Mouse (Mus musculus) forebrain, embryonic 14.5 days (tissue): ENCODE measurements around the gene A630073D07Rik. TPM values are rescaled to one million over a fixed set of nuclear protein-coding genes. Genes with fewer than 3 reads are reported as not detected.
A peak's percentile ranks its signal among the peaks of the same experiment; 100 is the strongest.
"Not testable (repeated sequence)": the region's sequence is repeated elsewhere in the genome, so short reads cannot be mapped to it uniquely, and the experiment has no call there.

Experiments
- ATAC-seq: fragments of 200-750 bp; cut with Nextera tagmentation; 2 replicates; pipeline ENCODE4 v1.8.0; 2017; ENCODE audit warnings: mild to moderate bottlenecking, moderate library complexity
- DNase-seq: peaks from one replicate; pipeline ENCODE4 v3.0.0-alpha.2; 2015; ENCODE audit warnings: low spot score
- H3K27ac ChIP-seq: fragments of 300-500 bp; sonication (generic); 2 replicates; pipeline ENCODE4 v1.5.1; 2014; ENCODE audit warnings: low read depth, mild to moderate bottlenecking, control low read depth, low read length, moderate library complexity
- H3K27me3 ChIP-seq: fragments of 300-500 bp; sonication (generic); replicated peaks from 2 replicates; pipeline ENCODE4 v1.6.1; 2014; ENCODE audit warnings: low read length, control low read depth, mixed read lengths; ENCODE audit not compliant: control insufficient read depth, insufficient read depth
- H3K36me3 ChIP-seq: fragments of 300-500 bp; sonication (generic); 2 replicates; pipeline ENCODE4 v1.6.1; 2014; ENCODE audit warnings: low read length, control low read depth; ENCODE audit not compliant: control insufficient read depth, insufficient read depth
- H3K4me1 ChIP-seq: fragments of 300-500 bp; sonication (generic); 2 replicates; pipeline ENCODE4 v1.6.1; 2014; ENCODE audit warnings: antibody characterized with exemption, low read length, control low read depth; ENCODE audit not compliant: control insufficient read depth, insufficient read depth
- H3K4me2 ChIP-seq: fragments of 300-500 bp; sonication (generic); 2 replicates; pipeline ENCODE4 v1.6.1; 2014; ENCODE audit warnings: mild to moderate bottlenecking, control low read depth, low read length
- H3K4me3 ChIP-seq: fragments of 300-500 bp; sonication (generic); 2 replicates; pipeline ENCODE4 v1.5.1; 2014; ENCODE audit warnings: low read depth, low read length, control low read depth
- H3K9ac ChIP-seq: fragments of 300-500 bp; sonication (generic); 2 replicates; pipeline ENCODE4 v1.6.1; 2014; ENCODE audit warnings: mild to moderate bottlenecking, low read length, control low read depth, moderate library complexity
- H3K9me3 ChIP-seq: fragments of 300-500 bp; sonication (generic); replicated peaks from 2 replicates; pipeline ENCODE4 v1.6.1; 2016; ENCODE audit warnings: low read length, control low read depth, mixed read lengths; ENCODE audit not compliant: control insufficient read depth
- WGBS: fragments of 180-500 bp; shearing (Covaris S2); extraction: QIAGEN DNeasy Blood & Tissue Kit; methylation state at CpG from one replicate; pipeline ENCODE4 v1.1.7; 2014; 5-methylcytosine and 5-hydroxymethylcytosine counted together
- polyA plus RNA-seq: library from polyadenylated mRNA; unstranded; fragments of >200 nt; fragmentation: Nextera tagmentation; extraction: Ambion mirVana; gene quantifications from 2 replicates; pipeline ENCODE4 v1.2.1, GENCODE M21; 2014

Gene A630073D07Rik
- not detected in 2 replicates for polyA plus RNA-seq

GRCm38 (mm10) chr6:132651426-132651825 lies at the start of gene A630073D07Rik:
TSS of gene A630073D07Rik (minus strand) at chr6:132651526.
- no peak for DNase-seq
- H3K9ac ChIP-seq: no peak within 1 kb of the TSS
- H3K4me3 ChIP-seq: no peak within 1 kb of the TSS
- H3K27ac ChIP-seq: no peak within 1 kb of the TSS
- H3K4me1 ChIP-seq: no peaks in the 10 kb centered on the region
- H3K36me3 ChIP-seq: no peaks in the 10 kb centered on the region
- ATAC-seq: no peak
- no peaks in the 10 kb centered on the region for H3K27me3 ChIP-seq
- H3K9me3 ChIP-seq: no peaks in the 10 kb centered on the region
- 91% methylated on average over 1 of the region's 1 CpGs for WGBS
- no peak within 1 kb of the TSS for H3K4me2 ChIP-seq

GRCm38 (mm10) chr6:132700907-132701306 lies 49.6 kb upstream of the A630073D07Rik start, which contains the start of gene Tas2r121:
TSS of gene Tas2r121 (minus strand) at chr6:132701007.
- ATAC-seq (no peak), DNase-seq (no peak)
- H3K27me3 ChIP-seq: no peaks in the 10 kb centered on the region
- H3K4me1 ChIP-seq: no peaks in the 10 kb centered on the region
- no peak within 1 kb of the TSS for H3K27ac ChIP-seq
- WGBS: 78% methylated on average over 1 of the region's 1 CpGs
- H3K9ac ChIP-seq: no peak within 1 kb of the TSS
- no peak within 1 kb of the TSS for H3K4me3 ChIP-seq
- no peak within 1 kb of the TSS for H3K4me2 ChIP-seq
- no peaks in the 10 kb centered on the region for H3K36me3 ChIP-seq
- H3K9me3 ChIP-seq: 0 out of 2 replicates have a peak, but pooled peaks cover 2% of the 10 kb centered on the region

- H3K27ac ChIP-seq, ATAC-seq, H3K27me3 ChIP-seq, H3K4me1 ChIP-seq, DNase-seq, H3K9ac ChIP-seq, H3K36me3 ChIP-seq, H3K4me2 ChIP-seq, H3K9me3 ChIP-seq, H3K4me3 ChIP-seq: not testable (repeated sequence)
- 89% methylated on average over 7 of the region's 7 CpGs for WGBS
These were observed 40.3 kb upstream of the A630073D07Rik start for GRCm38 (mm10) chr6:132691596-132691995.

- H3K4me1 ChIP-seq: no peaks in the 10 kb centered on the region
- DNase-seq (no peak), ATAC-seq (no peak)
- no peak within 1 kb of the TSS for H3K4me2 ChIP-seq
- no peaks in the 10 kb centered on the region for H3K9me3 ChIP-seq
- no peaks in the 10 kb centered on the region for H3K27me3 ChIP-seq
- no peak within 1 kb of the TSS for H3K4me3 ChIP-seq
- no peak within 1 kb of the TSS for H3K9ac ChIP-seq
- no peak within 1 kb of the TSS for H3K27ac ChIP-seq
- H3K36me3 ChIP-seq: no peaks in the 10 kb centered on the region
These were observed 5.3 kb upstream of the A630073D07Rik start, which contains the start of gene Tas2r120 for GRCm38 (mm10) chr6:132656653-132657052. TSS of gene Tas2r120 (plus strand) at chr6:132656953.

GRCm38 (mm10) chr6:132649399-132649798 lies 1.9 kb downstream of the A630073D07Rik start:
- Histone ChIP-seq H3K9ac (no peak overlapping the region), H3K9me3 (no peaks in the 10 kb centered on the region), H3K27me3 (no peaks in the 10 kb centered on the region), H3K36me3 (no peaks in the 10 kb centered on the region), H3K4me2 (no peak overlapping the region), H3K4me3 (no peak overlapping the region), H3K27ac (no peak overlapping the region), H3K4me1 (no peaks in the 10 kb centered on the region)
- ATAC-seq (no peak), DNase-seq (peak; percentile 21)

- ATAC-seq, H3K27me3 ChIP-seq, H3K4me3 ChIP-seq, H3K9me3 ChIP-seq, H3K9ac ChIP-seq, H3K36me3 ChIP-seq, H3K4me2 ChIP-seq, DNase-seq, H3K27ac ChIP-seq, H3K4me1 ChIP-seq: not testable (repeated sequence)
- 70% methylated on average over 2 of the region's 2 CpGs for WGBS
These were observed 55.7 kb downstream of the A630073D07Rik start, which contains the start of gene Prp2 for GRCm38 (mm10) chr6:132595613-132596012. TSS of gene Prp2 (plus strand) at chr6:132595913.

Other genes with a start within 250 kb of the A630073D07Rik start
- not detected in 2 replicates for gene Prh1, start 81.7 kb downstream of the A630073D07Rik start, polyA plus RNA-seq
- gene Prp2, start 55.6 kb downstream of the A630073D07Rik start, polyA plus RNA-seq: not detected in 2 replicates
- not detected in 2 replicates for gene Tas2r120, start 5.4 kb upstream of the A630073D07Rik start, polyA plus RNA-seq
- not detected in 2 replicates for gene Tas2r121, start 49.5 kb upstream of the A630073D07Rik start, polyA plus RNA-seq
- not detected in 2 replicates for gene Tas2r122, start 60.4 kb upstream of the A630073D07Rik start, polyA plus RNA-seq
- not detected in 2 replicates for gene Tas2r115, start 86.5 kb upstream of the A630073D07Rik start, polyA plus RNA-seq
- gene Tas2r124, start 103.2 kb upstream of the A630073D07Rik start, polyA plus RNA-seq: not detected in 2 replicates
- not detected in 2 replicates for gene Tas2r102, start 110.6 kb upstream of the A630073D07Rik start, polyA plus RNA-seq
- not detected in 2 replicates for gene Tas2r136, start 126.6 kb upstream of the A630073D07Rik start, polyA plus RNA-seq
- not detected in 2 replicates for gene Tas2r117, start 151.3 kb upstream of the A630073D07Rik start, polyA plus RNA-seq
- gene Tas2r123, start 195.6 kb upstream of the A630073D07Rik start, polyA plus RNA-seq: not detected in 2 replicates
- gene Tas2r116, start 203.9 kb upstream of the A630073D07Rik start, polyA plus RNA-seq: not detected in 2 replicates
- not detected in 2 replicates for gene Tas2r110, start 216.5 kb upstream of the A630073D07Rik start, polyA plus RNA-seq
- not detected in 2 replicates for gene Tas2r113, start 241.5 kb upstream of the A630073D07Rik start, polyA plus RNA-seq